In the genomic region with DNA sequence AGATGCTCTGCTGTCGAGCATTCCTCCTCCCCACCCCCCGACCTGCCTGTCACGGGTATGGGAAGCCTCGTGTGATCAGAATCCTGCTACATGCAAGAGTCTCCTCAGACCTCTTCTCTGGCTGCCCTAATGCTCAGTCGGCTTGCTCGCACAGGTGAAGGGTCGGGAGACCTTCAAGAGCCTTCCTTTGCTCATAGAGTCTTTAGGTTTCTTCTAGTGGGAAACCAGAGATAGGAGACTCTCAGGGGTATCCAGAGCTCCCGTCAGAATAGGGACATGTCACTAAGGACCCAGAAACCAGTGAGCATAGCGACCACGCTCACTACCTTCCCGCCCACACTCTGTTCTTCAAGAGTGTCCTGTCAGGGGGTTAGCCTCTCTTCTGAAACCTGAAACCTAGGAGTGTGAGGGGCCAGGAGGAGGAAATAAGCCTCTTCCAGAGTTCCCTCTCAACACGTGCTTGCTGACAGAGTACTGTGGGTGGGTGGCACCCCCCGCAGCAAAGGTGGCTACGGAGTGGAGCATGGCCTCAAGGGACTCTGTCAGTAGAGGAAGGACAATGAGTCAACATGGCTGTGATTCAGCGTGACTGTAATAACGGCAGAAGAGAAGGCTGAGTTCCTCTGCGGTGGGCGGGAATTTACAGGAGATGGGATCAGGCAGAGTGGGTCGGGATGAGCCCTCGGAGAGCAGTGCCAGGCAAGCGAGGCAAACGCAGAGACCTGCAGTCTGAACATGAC, we compare ENCODE assay signal across 1 mouse cellular context.
TF ChIP-seq lines count a peak whose summit lies in the region.

No protein-coding gene starts in this region.

TF ChIP-seq in myocyte, 11 proteins besides CTCF, POLR2A, EP300 and RAD21:
- TF ChIP-seq MYOD1 (IDR thresholded peaks at IDR 0.05; ENCODE audit: control insufficient read depth in 1 of 3, insufficient read length in 2 of 3, low read depth in 2 of 3) (no peak), MAX (IDR thresholded peaks at IDR 0.05; ENCODE audit: low read depth) (peak; percentile 22)
